Mouse (Mus musculus): ENCODE measurements at regions not wholly inside any gene's neighbourhood (a gene's known extent, or its start where the extent isn't known, plus 50 kb on each side); places are given as distances from the start of the nearest gene placed in this dataset.
"Not testable (repeated sequence)": the region's sequence is repeated elsewhere in the genome, so short reads cannot be mapped to it uniquely, and the experiment has no call there.

DNA sequence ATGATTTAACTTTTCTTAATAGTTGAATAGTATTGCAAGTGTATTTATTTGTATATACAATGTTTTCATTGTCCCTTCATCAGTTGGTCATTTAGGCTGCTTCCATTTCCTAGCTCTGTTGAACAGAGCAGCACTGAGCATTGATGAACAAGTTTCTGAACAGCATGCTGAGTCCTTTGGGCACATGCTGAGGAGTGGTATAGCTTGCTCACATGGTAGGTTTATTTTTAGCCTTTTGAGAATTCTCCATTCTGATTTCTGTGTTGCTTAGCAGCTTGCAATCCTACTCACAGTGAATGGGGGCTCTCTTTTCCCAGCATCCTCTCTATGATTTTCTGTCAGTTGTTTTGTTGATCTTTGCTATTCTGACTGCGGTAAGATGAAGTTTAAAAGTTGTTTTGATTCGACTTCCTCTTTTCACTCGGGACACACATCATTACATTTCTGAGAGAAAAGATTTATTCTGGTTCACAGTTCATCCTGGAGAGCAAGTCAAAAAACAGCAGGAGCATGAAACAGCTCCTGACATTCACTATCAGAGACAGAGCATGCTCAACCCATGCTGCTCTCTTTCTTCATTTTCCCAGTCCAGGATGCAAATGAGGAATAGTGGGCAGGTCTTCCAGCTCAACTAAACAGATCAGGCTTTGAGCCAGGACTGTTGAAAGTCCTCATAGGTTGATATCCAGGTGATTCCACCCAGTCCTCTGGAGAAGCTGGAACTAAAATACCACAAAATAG, 413.1 kb downstream of the Gm37988 start:
- no peaks in the 10 kb centered on the region for H3K36me3 ChIP-seq
- H3K27me3 ChIP-seq (replicated peaks): no peaks in the 10 kb centered on the region
- WGBS: 71% methylated on average over 3 of the region's 3 CpGs
- no peak overlapping the region for H3K9ac ChIP-seq (replicated peaks)
- ATAC-seq (ENCODE audit: low FRiP score): no peak
- H3K9me3 ChIP-seq (replicated peaks): no peaks in the 10 kb centered on the region
- no peak overlapping the region for H3K4me3 ChIP-seq (replicated peaks)
- H3K27ac ChIP-seq (replicated peaks): no peak overlapping the region
- no peaks in the 10 kb centered on the region for H3K4me1 ChIP-seq
- H3K4me2 ChIP-seq: no peak overlapping the region

DNA sequence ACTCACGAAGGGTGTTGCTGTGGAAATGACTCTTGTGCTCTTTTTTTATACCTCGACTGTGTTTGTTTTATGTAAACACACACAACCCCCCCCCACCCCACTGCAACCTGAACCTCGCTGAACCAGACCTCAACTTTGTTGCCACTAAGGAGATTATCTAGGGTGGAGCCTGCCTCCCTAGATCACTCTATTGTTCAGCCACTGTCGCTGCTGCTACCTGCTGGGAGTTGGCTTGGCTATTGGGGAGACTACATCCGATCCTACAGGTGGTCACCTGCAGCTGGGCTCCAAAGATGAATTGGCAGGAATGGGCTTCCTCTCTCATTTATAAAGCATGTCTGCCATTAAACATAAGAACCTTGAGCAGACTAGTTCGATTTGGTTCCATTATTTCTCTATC, 420.2 kb downstream of the Gm37988 start:
- ATAC-seq (ENCODE audit: low FRiP score): no peak
- no peak overlapping the region for H3K4me3 ChIP-seq (replicated peaks)
- no peak overlapping the region for H3K4me2 ChIP-seq
- H3K27ac ChIP-seq (replicated peaks): no peak overlapping the region
- peaks cover 9% of the 10 kb centered on the region; the same call in 1 of the 2 replicates for H3K27me3 ChIP-seq (replicated peaks)
- H3K36me3 ChIP-seq: no peaks in the 10 kb centered on the region
- H3K4me1 ChIP-seq: peaks cover 4% of the 10 kb centered on the region; the same call in 1 of the 2 replicates
- WGBS: 41% methylated on average over 6 of the region's 6 CpGs
- no peaks in the 10 kb centered on the region for H3K9me3 ChIP-seq (replicated peaks)
- no peak overlapping the region for H3K9ac ChIP-seq (replicated peaks)

DNA sequence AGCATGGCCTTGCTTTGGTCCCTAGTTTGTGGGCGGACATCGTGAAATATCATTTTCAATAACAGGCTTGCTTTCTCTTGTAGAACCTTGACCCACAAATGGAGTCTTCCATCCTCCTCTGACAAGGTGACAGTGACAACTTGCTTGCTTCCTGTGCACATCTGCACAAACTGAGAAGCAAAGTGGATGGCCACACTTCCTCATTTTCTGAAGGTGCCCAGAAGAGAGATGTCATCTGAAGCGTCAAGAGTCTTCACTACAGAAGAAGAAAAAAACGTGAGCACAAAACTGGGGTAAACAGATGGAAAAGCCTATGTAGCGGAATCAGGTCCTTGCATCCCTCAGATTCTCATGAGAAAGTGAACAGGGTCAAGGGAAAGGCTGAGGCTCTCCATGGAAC, 423.5 kb downstream of the Gm37988 start:
- Histone ChIP-seq H3K9ac (replicated peaks) (no peak overlapping the region), H3K4me2 (no peak overlapping the region), H3K4me3 (replicated peaks) (no peak overlapping the region), H3K27ac (replicated peaks) (no peak overlapping the region), H3K36me3 (no peaks in the 10 kb centered on the region), H3K4me1 (peaks cover 6% of the 10 kb centered on the region; the same call in 1 of the 2 replicates), H3K27me3 (replicated peaks) (peaks cover 9% of the 10 kb centered on the region; the same call in 1 of the 2 replicates), H3K9me3 (replicated peaks) (no peaks in the 10 kb centered on the region)
- no peak for ATAC-seq (ENCODE audit: low FRiP score)
- 93% methylated on average over 5 of the region's 5 CpGs for WGBS

- H3K27ac ChIP-seq (replicated peaks): no peak overlapping the region
Observed at GRCm38 (mm10) chr1:5231961-5232846, 424.5 kb downstream of the Gm37988 start.

GRCm38 (mm10) chr1:5232847-5233245, 425.2 kb downstream of the Gm37988 start:
- peak; percentile 87 for ATAC-seq (ENCODE audit: low FRiP score)
- H3K36me3 ChIP-seq: no peaks in the 10 kb centered on the region
- peak overlapping the region; percentile 67 for H3K27ac ChIP-seq (replicated peaks)
- H3K27me3 ChIP-seq (replicated peaks): 0 out of 2 replicates have a peak, but pooled peaks cover 6% of the 10 kb centered on the region
- H3K4me3 ChIP-seq (replicated peaks): no peak overlapping the region
- WGBS: 10% methylated on average over 1 of the region's 1 CpGs
- peaks cover 6% of the 10 kb centered on the region; the same call in 1 of the 2 replicates for H3K4me1 ChIP-seq
- no peak overlapping the region for H3K4me2 ChIP-seq
- no peaks in the 10 kb centered on the region for H3K9me3 ChIP-seq (replicated peaks)
- no peak overlapping the region for H3K9ac ChIP-seq (replicated peaks)

More at GRCm38 (mm10) chr1:5231961-5232846, 424.5 kb downstream of the Gm37988 start:
- no peak overlapping the region for H3K9ac ChIP-seq (replicated peaks)
- peak; percentile 17; the same call in 1 of the 2 replicates for ATAC-seq (ENCODE audit: low FRiP score)
- no peak overlapping the region for H3K4me3 ChIP-seq (replicated peaks)
- 15% methylated on average over 4 of the region's 4 CpGs for WGBS
- no peaks in the 10 kb centered on the region for H3K36me3 ChIP-seq
- no peaks in the 10 kb centered on the region for H3K9me3 ChIP-seq (replicated peaks)
- peaks cover 6% of the 10 kb centered on the region; the same call in 1 of the 2 replicates for H3K4me1 ChIP-seq
- H3K27me3 ChIP-seq (replicated peaks): peaks cover 9% of the 10 kb centered on the region; the same call in 1 of the 2 replicates
- no peak overlapping the region for H3K4me2 ChIP-seq

- Histone ChIP-seq H3K9ac (replicated peaks) (no peak overlapping the region), H3K27me3 (replicated peaks) (0 out of 2 replicates have a peak, but pooled peaks cover 5% of the 10 kb centered on the region), H3K9me3 (replicated peaks) (0 out of 2 replicates have a peak, but pooled peaks cover 2% of the 10 kb centered on the region), H3K4me2 (no peak overlapping the region), H3K27ac (replicated peaks) (no peak overlapping the region), H3K4me1 (no peaks in the 10 kb centered on the region), H3K4me3 (replicated peaks) (no peak overlapping the region), H3K36me3 (no peaks in the 10 kb centered on the region)
- 93% methylated on average over 3 of the region's 3 CpGs for WGBS
- no peak for ATAC-seq (ENCODE audit: low FRiP score)
Observed at GRCm38 (mm10) chr1:5243186-5243585, 435.5 kb downstream of the Gm37988 start.

DNA sequence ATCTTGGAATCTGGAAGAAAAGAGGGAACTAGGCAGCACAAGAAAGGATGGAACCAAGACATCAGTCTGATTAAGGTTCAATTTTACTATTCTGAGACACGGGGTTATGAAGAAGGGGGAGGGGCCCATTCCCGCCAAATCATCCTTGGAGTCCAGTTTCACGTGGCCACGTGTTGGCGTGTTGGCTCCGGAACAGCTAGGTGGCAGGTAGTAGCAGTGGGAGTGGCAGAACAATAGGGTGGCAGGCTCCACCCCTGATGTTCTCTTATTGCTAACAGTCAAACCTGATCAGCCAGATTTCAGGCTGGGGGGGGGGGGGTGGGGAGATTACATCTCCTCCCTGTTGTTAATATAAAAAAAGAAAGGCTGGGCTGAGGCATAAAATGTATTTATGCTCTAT, 453.2 kb downstream of the Gm37988 start:
- H3K4me1 ChIP-seq; H3K9me3 ChIP-seq (replicated peaks); ATAC-seq (ENCODE audit: low FRiP score); H3K27me3 ChIP-seq (replicated peaks); H3K36me3 ChIP-seq; H3K4me2 ChIP-seq; H3K4me3 ChIP-seq (replicated peaks); H3K9ac ChIP-seq (replicated peaks); H3K27ac ChIP-seq (replicated peaks): not testable (repeated sequence)
- 76% methylated on average over 6 of the region's 6 CpGs for WGBS

- not testable (repeated sequence) for ATAC-seq (ENCODE audit: low FRiP score); H3K4me1 ChIP-seq; H3K27ac ChIP-seq (replicated peaks); H3K27me3 ChIP-seq (replicated peaks); H3K4me2 ChIP-seq; H3K9ac ChIP-seq (replicated peaks); H3K4me3 ChIP-seq (replicated peaks); H3K9me3 ChIP-seq (replicated peaks); H3K36me3 ChIP-seq
- 42% methylated on average over 2 of the region's 2 CpGs for WGBS
Observed at GRCm38 (mm10) chr1:5261297-5261696, 453.6 kb downstream of the Gm37988 start.

GRCm38 (mm10) chr1:5273938-5274337, 466.2 kb downstream of the Gm37988 start:
- H3K4me1 ChIP-seq: no peaks in the 10 kb centered on the region
- no peak overlapping the region for H3K27ac ChIP-seq (replicated peaks)
- no peaks in the 10 kb centered on the region for H3K36me3 ChIP-seq
- no peak for ATAC-seq (ENCODE audit: low FRiP score)
- no peak overlapping the region for H3K4me2 ChIP-seq
- H3K27me3 ChIP-seq (replicated peaks): no peaks in the 10 kb centered on the region
- H3K4me3 ChIP-seq (replicated peaks): no peak overlapping the region
- no peak overlapping the region for H3K9ac ChIP-seq (replicated peaks)
- H3K9me3 ChIP-seq (replicated peaks): no peaks in the 10 kb centered on the region

DNA sequence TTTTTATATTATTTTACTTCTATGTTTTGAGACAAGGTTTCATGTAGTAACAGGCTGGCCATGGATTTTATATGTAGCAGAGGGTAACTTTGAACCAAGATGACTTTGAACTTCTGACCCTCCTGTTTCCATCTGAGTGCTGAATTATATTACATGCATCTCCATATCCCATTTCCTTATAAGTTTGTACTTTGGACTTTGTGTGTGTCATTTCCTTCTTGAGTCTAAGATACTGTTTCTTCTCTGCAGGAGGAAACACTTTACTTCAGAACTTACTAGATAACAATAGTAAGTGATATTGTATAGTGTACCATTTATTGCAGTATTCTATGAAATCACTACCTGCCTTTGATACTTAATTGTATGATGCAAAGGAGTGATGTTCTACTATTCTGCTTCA, 486.9 kb downstream of the Gm37988 start:
- H3K9me3 ChIP-seq (replicated peaks): no peaks in the 10 kb centered on the region
- no peak overlapping the region for H3K27ac ChIP-seq (replicated peaks)
- H3K27me3 ChIP-seq (replicated peaks): no peaks in the 10 kb centered on the region
- H3K36me3 ChIP-seq: no peaks in the 10 kb centered on the region
- no peak overlapping the region for H3K4me3 ChIP-seq (replicated peaks)
- no peak for ATAC-seq (ENCODE audit: low FRiP score)
- H3K4me2 ChIP-seq: no peak overlapping the region
- H3K9ac ChIP-seq (replicated peaks): no peak overlapping the region
- H3K4me1 ChIP-seq: no peaks in the 10 kb centered on the region

DNA sequence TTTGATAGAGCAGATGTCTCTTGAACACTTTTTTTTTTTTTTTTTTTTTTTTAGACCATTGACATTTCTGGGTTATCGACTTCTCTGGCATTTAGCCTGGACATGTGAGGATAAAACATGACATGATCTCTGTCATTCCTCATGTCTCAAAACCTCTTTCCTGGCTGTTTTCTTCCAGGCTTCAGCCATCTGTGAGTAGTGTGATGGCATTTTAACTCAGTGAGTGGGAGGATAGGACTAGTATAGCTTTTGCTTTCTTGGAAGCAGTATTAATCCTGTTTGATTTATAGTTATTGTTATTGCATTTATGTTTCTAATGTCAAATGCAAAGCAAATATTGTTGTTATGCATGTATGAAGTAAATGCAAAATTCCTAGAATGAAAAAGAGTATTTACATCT, 489.9 kb downstream of the Gm37988 start:
- ATAC-seq (ENCODE audit: low FRiP score): no peak
- WGBS: 92% methylated on average over 1 of the region's 1 CpGs
- Histone ChIP-seq H3K4me1 (no peaks in the 10 kb centered on the region), H3K4me3 (replicated peaks) (no peak overlapping the region), H3K4me2 (no peak overlapping the region), H3K27ac (replicated peaks) (no peak overlapping the region), H3K27me3 (replicated peaks) (no peaks in the 10 kb centered on the region), H3K36me3 (no peaks in the 10 kb centered on the region), H3K9me3 (replicated peaks) (no peaks in the 10 kb centered on the region), H3K9ac (replicated peaks) (no peak overlapping the region)

DNA sequence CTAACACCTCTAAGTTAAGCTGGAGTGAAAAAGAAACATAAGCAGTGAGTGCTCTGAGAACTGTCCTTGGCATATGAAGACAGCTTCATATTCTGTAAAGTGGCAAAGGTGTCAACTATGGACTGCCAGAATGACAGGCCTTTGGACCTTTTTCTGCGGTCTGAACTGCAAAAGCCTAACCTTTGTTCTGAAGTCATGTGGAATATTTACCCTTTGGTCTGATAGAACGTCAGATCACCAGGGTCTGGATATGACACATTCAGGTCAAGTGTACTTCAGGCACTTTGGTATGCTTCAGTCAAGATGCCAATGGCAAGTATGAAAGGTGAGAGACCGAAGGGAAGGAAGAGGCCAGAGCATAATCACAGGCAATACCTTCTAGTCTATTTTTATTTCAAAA, 504.0 kb downstream of the Gm37988 start:
- Histone ChIP-seq H3K36me3 (no peaks in the 10 kb centered on the region), H3K9me3 (replicated peaks) (peaks cover 4% of the 10 kb centered on the region; the same call in 1 of the 2 replicates), H3K27ac (replicated peaks) (no peak overlapping the region), H3K4me2 (no peak overlapping the region), H3K9ac (replicated peaks) (no peak overlapping the region), H3K4me1 (no peaks in the 10 kb centered on the region), H3K4me3 (replicated peaks) (no peak overlapping the region), H3K27me3 (replicated peaks) (no peaks in the 10 kb centered on the region)
- 90% methylated on average over 3 of the region's 3 CpGs for WGBS
- ATAC-seq (ENCODE audit: low FRiP score): no peak
